Mouse (Mus musculus): ENCODE data around the gene Mcm7. TPM values are rescaled to one million over a fixed set of nuclear protein-coding genes. Genes with fewer than 3 reads are reported as not detected.

Gene Mcm7
- polyA plus RNA-seq, 1 experiment from 2014 or later = 139 TPM

GRCm38 (mm10) chr5:138137257-138137656 is 35.0 kb downstream of the Mcm7 start:
- no peaks in the 10 kb centered on the region for H3K9me3 ChIP-seq (replicated peaks; ENCODE audit: control insufficient read depth, low read length)
- peaks cover 22% of the 10 kb centered on the region for H3K36me3 ChIP-seq (ENCODE audit: control insufficient read depth, insufficient read depth, low read length)
- no peaks in the 10 kb centered on the region for H3K27me3 ChIP-seq (ENCODE audit: control insufficient read depth, insufficient read depth, low read length)
- no peak for ATAC-seq (replicated peaks; ENCODE audit: insufficient number of reproducible peaks, low FRiP score, low TSS enrichment)
- WGBS (ENCODE audit: insufficient replicate concordance) = 58% methylated on average over 4 of the region's 4 CpGs
- no peak overlapping the region for H3K27ac ChIP-seq (ENCODE audit: low read depth, low read length)
- no peak overlapping the region for H3K4me2 ChIP-seq
- no peak overlapping the region for H3K4me3 ChIP-seq (ENCODE audit: low read depth, low read length)
- H3K9ac ChIP-seq (ENCODE audit: low read depth, low read length) = no peak overlapping the region
- peaks cover 2% of the 10 kb centered on the region; the same call in 1 of the 2 replicates for H3K4me1 ChIP-seq (ENCODE audit: control insufficient read depth, insufficient read depth, low read length)

GRCm38 (mm10) chr5:138132425-138133064 is 39.7 kb downstream of the Mcm7 start:
- H3K36me3 ChIP-seq (ENCODE audit: control insufficient read depth, insufficient read depth, low read length) = peaks cover 35% of the 10 kb centered on the region
- H3K9me3 ChIP-seq (replicated peaks; ENCODE audit: control insufficient read depth, low read length) = no peaks in the 10 kb centered on the region
- WGBS (ENCODE audit: insufficient replicate concordance) = 84% methylated on average over 5 of the region's 5 CpGs

GRCm38 (mm10) chr5:138118041-138118440 is 54.2 kb downstream of the Mcm7 start:
- Histone ChIP-seq H3K9ac (ENCODE audit: low read depth, low read length) (peak overlapping the region; percentile 91; the same call in 1 of the 2 replicates), H3K4me3 (ENCODE audit: low read depth, low read length) (peak overlapping the region; percentile 83), H3K4me2 (peak overlapping the region; percentile 71), H3K27me3 (ENCODE audit: control insufficient read depth, insufficient read depth, low read length) (no peaks in the 10 kb centered on the region), H3K36me3 (ENCODE audit: control insufficient read depth, insufficient read depth, low read length) (peaks cover 6% of the 10 kb centered on the region; the same call in 1 of the 2 replicates), H3K27ac (ENCODE audit: low read depth, low read length) (no peak overlapping the region), H3K4me1 (ENCODE audit: control insufficient read depth, insufficient read depth, low read length) (peaks cover 3% of the 10 kb centered on the region; the same call in 1 of the 2 replicates), H3K9me3 (replicated peaks; ENCODE audit: control insufficient read depth, low read length) (no peaks in the 10 kb centered on the region)
- no peak for ATAC-seq (replicated peaks; ENCODE audit: insufficient number of reproducible peaks, low FRiP score, low TSS enrichment)
- 83% methylated on average over 3 of the region's 3 CpGs for WGBS (ENCODE audit: insufficient replicate concordance)

More at GRCm38 (mm10) chr5:138132425-138133064, 39.7 kb downstream of the Mcm7 start:
- Histone ChIP-seq H3K9ac (ENCODE audit: low read depth, low read length) (no peak overlapping the region), H3K27ac (ENCODE audit: low read depth, low read length) (no peak overlapping the region), H3K4me2 (no peak overlapping the region), H3K27me3 (ENCODE audit: control insufficient read depth, insufficient read depth, low read length) (no peaks in the 10 kb centered on the region), H3K4me3 (ENCODE audit: low read depth, low read length) (no peak overlapping the region), H3K4me1 (ENCODE audit: control insufficient read depth, insufficient read depth, low read length) (peaks cover 2% of the 10 kb centered on the region; the same call in 1 of the 2 replicates)
- ATAC-seq (replicated peaks; ENCODE audit: insufficient number of reproducible peaks, low FRiP score, low TSS enrichment) = no peak

- Histone ChIP-seq H3K27me3 (ENCODE audit: control insufficient read depth, insufficient read depth, low read length) (no peaks in the 10 kb centered on the region), H3K4me1 (ENCODE audit: control insufficient read depth, insufficient read depth, low read length) (peaks cover 3% of the 10 kb centered on the region; the same call in 1 of the 2 replicates), H3K9me3 (replicated peaks; ENCODE audit: control insufficient read depth, low read length) (no peaks in the 10 kb centered on the region), H3K9ac (ENCODE audit: low read depth, low read length) (peak overlapping the region; percentile 91), H3K36me3 (ENCODE audit: control insufficient read depth, insufficient read depth, low read length) (peaks cover 5% of the 10 kb centered on the region; the same call in 1 of the 2 replicates), H3K4me3 (ENCODE audit: low read depth, low read length) (peak overlapping the region; percentile 83), H3K27ac (ENCODE audit: low read depth, low read length) (peak overlapping the region; percentile 92), H3K4me2 (peak overlapping the region; percentile 71)
- WGBS (ENCODE audit: insufficient replicate concordance) = 12% methylated on average over 16 of the region's 16 CpGs
- no peak for ATAC-seq (replicated peaks; ENCODE audit: insufficient number of reproducible peaks, low FRiP score, low TSS enrichment)
Observed at GRCm38 (mm10) chr5:138117199-138118015, 54.8 kb downstream of the Mcm7 start.

- Histone ChIP-seq H3K9me3 (replicated peaks; ENCODE audit: control insufficient read depth, low read length) (no peaks in the 10 kb centered on the region), H3K9ac (ENCODE audit: low read depth, low read length) (peak within 1 kb of the TSS; percentile 91), H3K27me3 (ENCODE audit: control insufficient read depth, insufficient read depth, low read length) (no peaks in the 10 kb centered on the region), H3K4me3 (ENCODE audit: low read depth, low read length) (peak within 1 kb of the TSS; percentile 83), H3K27ac (ENCODE audit: low read depth, low read length) (peak within 1 kb of the TSS; percentile 92), H3K4me2 (peak within 1 kb of the TSS; percentile 71), H3K36me3 (ENCODE audit: control insufficient read depth, insufficient read depth, low read length) (peaks cover 5% of the 10 kb centered on the region; the same call in 1 of the 2 replicates), H3K4me1 (ENCODE audit: control insufficient read depth, insufficient read depth, low read length) (peaks cover 3% of the 10 kb centered on the region; the same call in 1 of the 2 replicates)
- ATAC-seq (replicated peaks; ENCODE audit: insufficient number of reproducible peaks, low FRiP score, low TSS enrichment) = peak; percentile 91
- 7% methylated on average over 38 of the region's 38 CpGs for WGBS (ENCODE audit: insufficient replicate concordance)
Observed at GRCm38 (mm10) chr5:138116255-138117198, 55.7 kb downstream of the Mcm7 start, which contains the start of gene Zscan21. TSS of gene Zscan21 (plus strand) at chr5:138116903.

MicroRNAs within 50 kb of the gene (microRNA counts, 519-probe panel; counts per million panel counts)
- 6,282 counts per million, percentile 80 among the panel's probes with 10 or more counts for microRNA mmu-miR-106b
- 6,873 counts per million, percentile 89 among the panel's probes with 10 or more counts for microRNA mmu-miR-25
- 6,143 counts per million, percentile 77 among the panel's probes with 10 or more counts for microRNA mmu-miR-93

Small RNA genes within 50 kb of the gene (microRNA-seq; reads per million reads assigned to microRNA genes)
- gene Mir106b (ENCODE audit: borderline number of aligned reads) (7,046 reads per million, percentile 95 among the genes with 10 or more reads in this experiment), gene Mir25 (ENCODE audit: borderline number of aligned reads) (475 reads per million, percentile 79 among the genes with 10 or more reads in this experiment), gene Mir93 (ENCODE audit: borderline number of aligned reads) (7,792 reads per million, percentile 95 among the genes with 10 or more reads in this experiment)

Other genes starting within 250 kb of the Mcm7 start
- not detected in 2 replicates for gene Gjc3, start 209.3 kb downstream of the Mcm7 start, polyA plus RNA-seq (2014; fragmentation: Nextera tagmentation; extraction: Ambion mirVana)
- gene Azgp1, start 190.9 kb downstream of the Mcm7 start, polyA plus RNA-seq (2014; fragmentation: Nextera tagmentation; extraction: Ambion mirVana) = not detected in 2 replicates
- not detected in 2 replicates for gene Smok3a, start 151.2 kb downstream of the Mcm7 start, polyA plus RNA-seq (2014; fragmentation: Nextera tagmentation; extraction: Ambion mirVana)
- not detected in 2 replicates for gene Smok3b, start 151.0 kb downstream of the Mcm7 start, polyA plus RNA-seq (2014; fragmentation: Nextera tagmentation; extraction: Ambion mirVana)
- gene Smok3c, start 119.2 kb downstream of the Mcm7 start, polyA plus RNA-seq (2014; fragmentation: Nextera tagmentation; extraction: Ambion mirVana) = not detected in 2 replicates
- gene Zkscan1, start 87.3 kb downstream of the Mcm7 start, polyA plus RNA-seq (2014; fragmentation: Nextera tagmentation; extraction: Ambion mirVana) = 13.0 and 18.1 TPM in 2 replicates
- 45.7 and 48.5 TPM in 2 replicates for gene Zscan21, start 55.5 kb downstream of the Mcm7 start, polyA plus RNA-seq (2014; fragmentation: Nextera tagmentation; extraction: Ambion mirVana)
- gene Zfp113, start 16.7 kb downstream of the Mcm7 start, polyA plus RNA-seq (2014; fragmentation: Nextera tagmentation; extraction: Ambion mirVana) = 8.0 and 10.0 TPM in 2 replicates
- 253 and 277 TPM in 2 replicates for gene Cops6, start 11.4 kb downstream of the Mcm7 start, polyA plus RNA-seq (2014; fragmentation: Nextera tagmentation; extraction: Ambion mirVana)
- gene Ap4m1, start 420 bp downstream of the Mcm7 start, polyA plus RNA-seq (2014; fragmentation: Nextera tagmentation; extraction: Ambion mirVana) = 10.2 TPM in 2 replicates
- 82.8 and 85.2 TPM in 2 replicates for gene Taf6, start 15.0 kb upstream of the Mcm7 start, polyA plus RNA-seq (2014; fragmentation: Nextera tagmentation; extraction: Ambion mirVana)
- gene Cnpy4, start 15.1 kb upstream of the Mcm7 start, polyA plus RNA-seq (2014; fragmentation: Nextera tagmentation; extraction: Ambion mirVana) = 31.7 and 33.7 TPM in 2 replicates
- 4.5 and 5.9 TPM in 2 replicates for gene Mblac1, start 21.9 kb upstream of the Mcm7 start, polyA plus RNA-seq (2014; fragmentation: Nextera tagmentation; extraction: Ambion mirVana)
- not detected in 2 replicates for gene Nxpe5, start 53.5 kb upstream of the Mcm7 start, polyA plus RNA-seq (2014; fragmentation: Nextera tagmentation; extraction: Ambion mirVana)
- 71.8 and 74.4 TPM in 2 replicates for gene Lamtor4, start 83.1 kb upstream of the Mcm7 start, polyA plus RNA-seq (2014; fragmentation: Nextera tagmentation; extraction: Ambion mirVana)
- gene BC037034, start 91.6 kb upstream of the Mcm7 start, polyA plus RNA-seq (2014; fragmentation: Nextera tagmentation; extraction: Ambion mirVana) = 3.5 and 4.0 TPM in 2 replicates
- 1.3 and 1.4 TPM in 2 replicates for gene Gal3st4, start 100.4 kb upstream of the Mcm7 start, polyA plus RNA-seq (2014; fragmentation: Nextera tagmentation; extraction: Ambion mirVana)
- 0.10 and 0.14 TPM in 2 replicates for gene Gm43720, start 107.5 kb upstream of the Mcm7 start, polyA plus RNA-seq (2014; fragmentation: Nextera tagmentation; extraction: Ambion mirVana)
- 2.9 and 3.0 TPM in 2 replicates for gene Gpc2, start 107.6 kb upstream of the Mcm7 start, polyA plus RNA-seq (2014; fragmentation: Nextera tagmentation; extraction: Ambion mirVana)
- 1.8 and 4.4 TPM in 2 replicates for gene Stag3, start 107.8 kb upstream of the Mcm7 start, polyA plus RNA-seq (2014; fragmentation: Nextera tagmentation; extraction: Ambion mirVana)
- 0.14 TPM in 1 of 2 replicates, not detected in the other for gene Pvrig, start 169.5 kb upstream of the Mcm7 start, polyA plus RNA-seq (2014; fragmentation: Nextera tagmentation; extraction: Ambion mirVana)

All from heart, embryonic 11.5 days (tissue).